Mouse (Mus musculus): Measurements from ENCODE around the gene Zbtb7a. TPM values are rescaled to one million over a fixed set of nuclear protein-coding genes. Genes with fewer than 3 reads are reported as not detected.

Gene Zbtb7a
- total RNA-seq, 1 experiment from 2014 or later = 66.9 TPM

- peak; percentile 64 for DNase-seq
These were observed 55.4 kb downstream of the Zbtb7a start for GRCm38 (mm10) chr10:81190236-81190911.

GRCm38 (mm10) chr10:81190912-81191321 is 55.9 kb downstream of the Zbtb7a start:
- no peak for DNase-seq

- DNase-seq = no peak
These were observed 56.4 kb downstream of the Zbtb7a start for GRCm38 (mm10) chr10:81191342-81191982.

GRCm38 (mm10) chr10:81192270-81192967 is 57.4 kb downstream of the Zbtb7a start:
- peak; percentile 90 for DNase-seq

- no peak for DNase-seq
These were observed 58.0 kb downstream of the Zbtb7a start for GRCm38 (mm10) chr10:81192968-81193501.

- DNase-seq = no peak
These were observed 59.2 kb downstream of the Zbtb7a start for GRCm38 (mm10) chr10:81193991-81194774.

- no peak for DNase-seq
These were observed 60.3 kb downstream of the Zbtb7a start for GRCm38 (mm10) chr10:81195300-81195699.

GRCm38 (mm10) chr10:81196470-81197065 is 61.5 kb downstream of the Zbtb7a start:
- no peak for DNase-seq

- no peak for DNase-seq
These were observed 62.3 kb downstream of the Zbtb7a start for GRCm38 (mm10) chr10:81197305-81197704.

- DNase-seq = no peak
These were observed 63.2 kb downstream of the Zbtb7a start for GRCm38 (mm10) chr10:81198230-81198629.

- no peak for DNase-seq
These were observed 64.0 kb downstream of the Zbtb7a start for GRCm38 (mm10) chr10:81198990-81199389.

GRCm38 (mm10) chr10:81200141-81200540 is 65.1 kb downstream of the Zbtb7a start:
- DNase-seq = no peak

GRCm38 (mm10) chr10:81200605-81201287 is 65.7 kb downstream of the Zbtb7a start:
- DNase-seq = no peak

GRCm38 (mm10) chr10:81201807-81202758 is 67.1 kb downstream of the Zbtb7a start, which contains the start of gene Nmrk2:
Nmrk2 (minus strand) TSS chr10:81202051.
- DNase-seq = no peak

Small RNAs within 50 kb of the gene (microRNA-seq; reads per million reads assigned to microRNA genes)
- 0 reads per million in 2 experiments for gene Mir5615-1
- gene Mir5615-2 = 0 reads per million in 2 experiments

Other genes starting within 250 kb of the Zbtb7a start
- 252 and 257 TPM in 2 replicates for gene Timm13, start 234.3 kb upstream of the Zbtb7a start, total RNA-seq (2021)
- gene Lmnb2, start 217.0 kb upstream of the Zbtb7a start, total RNA-seq (2021) = 14.9 and 15.8 TPM in 2 replicates
- gene Gadd45b, start 205.1 kb upstream of the Zbtb7a start, total RNA-seq (2021) = 29.8 and 91.3 TPM in 2 replicates
- 5.9 and 6.2 TPM in 2 replicates for gene Gng7, start 120.3 kb upstream of the Zbtb7a start, total RNA-seq (2021)
- gene Diras1, start 109.6 kb upstream of the Zbtb7a start, total RNA-seq (2021) = 2.1 and 2.3 TPM in 2 replicates
- gene Slc39a3, start 97.8 kb upstream of the Zbtb7a start, total RNA-seq (2021) = 30.3 and 30.5 TPM in 2 replicates
- 212 and 215 TPM in 2 replicates for gene Sgta, start 75.0 kb upstream of the Zbtb7a start, total RNA-seq (2021)
- gene Thop1, start 65.2 kb upstream of the Zbtb7a start, total RNA-seq (2021) = 56.0 and 60.6 TPM in 2 replicates
- 2.5 and 26.5 TPM in 2 replicates for gene Creb3l3, start 36.3 kb upstream of the Zbtb7a start, total RNA-seq (2021)
- gene Map2k2, start 29.3 kb upstream of the Zbtb7a start, total RNA-seq (2021) = 161 and 163 TPM in 2 replicates
- gene Pias4, start 32.7 kb downstream of the Zbtb7a start, total RNA-seq (2021) = 27.3 and 28.3 TPM in 2 replicates
- gene Eef2, start 41.4 kb downstream of the Zbtb7a start, total RNA-seq (2021) = 1,390 and 1,511 TPM in 2 replicates
- 58.3 and 62.2 TPM in 2 replicates for gene Dapk3, start 47.8 kb downstream of the Zbtb7a start, total RNA-seq (2021)
- gene 4930442H23Rik, start 48.6 kb downstream of the Zbtb7a start, total RNA-seq (2021) = not detected in 2 replicates
- not detected in 2 replicates for gene Nmrk2, start 66.8 kb downstream of the Zbtb7a start, total RNA-seq (2021)
- 2.1 and 3.5 TPM in 2 replicates for gene Atcay, start 95.6 kb downstream of the Zbtb7a start, total RNA-seq (2021)
- gene Zfr2, start 97.9 kb downstream of the Zbtb7a start, total RNA-seq (2021) = 11.0 and 12.5 TPM in 2 replicates
- 2.1 and 2.9 TPM in 2 replicates for gene Matk, start 117.7 kb downstream of the Zbtb7a start, total RNA-seq (2021)
- gene Mrpl54, start 131.7 kb downstream of the Zbtb7a start, total RNA-seq (2021) = 108 and 113 TPM in 2 replicates
- gene Apba3, start 131.7 kb downstream of the Zbtb7a start, total RNA-seq (2021) = 95.0 and 100 TPM in 2 replicates
- gene Tjp3, start 156.4 kb downstream of the Zbtb7a start, total RNA-seq (2021) = 0.90 and 1.6 TPM in 2 replicates
- gene Pip5k1c, start 157.7 kb downstream of the Zbtb7a start, total RNA-seq (2021) = 38.7 and 46.9 TPM in 2 replicates
- 33.1 and 40.7 TPM in 2 replicates for gene Cactin, start 185.9 kb downstream of the Zbtb7a start, total RNA-seq (2021)
- 38.6 and 47.0 TPM in 2 replicates for gene Tbxa2r, start 193.5 kb downstream of the Zbtb7a start, total RNA-seq (2021)
- gene Gipc3, start 208.0 kb downstream of the Zbtb7a start, total RNA-seq (2021) = 4.6 and 5.1 TPM in 2 replicates
- gene Hmg20b, start 215.3 kb downstream of the Zbtb7a start, total RNA-seq (2021) = 83.0 and 90.1 TPM in 2 replicates
- gene Mfsd12, start 222.3 kb downstream of the Zbtb7a start, total RNA-seq (2021) = 15.2 and 16.3 TPM in 2 replicates
- 2.0 and 2.1 TPM in 2 replicates for gene 4930404N11Rik, start 230.6 kb downstream of the Zbtb7a start, total RNA-seq (2021)
- 40.5 and 43.3 TPM in 2 replicates for gene Fzr1, start 243.3 kb downstream of the Zbtb7a start, total RNA-seq (2021)
- gene Dohh, start 249.2 kb downstream of the Zbtb7a start, total RNA-seq (2021) = 52.6 and 55.6 TPM in 2 replicates
- 0.48 and 1.6 TPM in 2 replicates for gene Gm48551, start 249.2 kb downstream of the Zbtb7a start, total RNA-seq (2021)